8 mouse cellular contexts compared by ENCODE assay signal in genomic region chr4:82466717-82467116, GRCm38 (mm10).
A peak's percentile ranks its signal among the peaks of the same experiment; 100 is the strongest.
DNase-seq lines count a peak whose midpoint lies in the region; ATAC-seq and TF ChIP-seq lines count a peak whose summit lies in the region.

No protein-coding gene starts in this region.

- no peaks in the 10 kb centered on the region for H3K27me3 ChIP-seq in cerebellum, adult 2 months (ENCODE audit: control insufficient read depth, insufficient read depth, low read length)
- no peaks in the 10 kb centered on the region for H3K27me3 ChIP-seq in lung, embryonic 16.5 days (ENCODE audit: control insufficient read depth, insufficient read depth, low read depth, low read length)

- H3K27ac ChIP-seq in gastrocnemius, adult 2 months = peak overlapping the region; percentile 87
- peak overlapping the region; percentile 29; the same call in 1 of the 2 replicates for H3K27ac ChIP-seq in cerebellum, adult 2 months (ENCODE audit: insufficient read depth, low read length)
- H3K27ac ChIP-seq in lung, embryonic 16.5 days (ENCODE audit: low read length) = peak overlapping the region; percentile 83

- no peak for TF ChIP-seq CTCF in gastrocnemius, adult 2 months (IDR thresholded peaks at IDR 0.05)
- TF ChIP-seq CTCF in cerebellum, adult 2 months (IDR thresholded peaks at IDR 0.05; ENCODE audit: borderline replicate concordance, insufficient read depth, low read depth, low read length) = no peak

- no peak for TF ChIP-seq POLR2A in cerebellum, adult 2 months (IDR thresholded peaks at IDR 0.05; ENCODE audit: borderline replicate concordance, insufficient read depth, low read length)

- peaks cover 34% of the 10 kb centered on the region for H3K4me1 ChIP-seq in cerebellum, adult 2 months (ENCODE audit: control insufficient read depth, insufficient read depth, low read length)
- peaks cover 68% of the 10 kb centered on the region for H3K4me1 ChIP-seq in lung, embryonic 16.5 days (replicated peaks; ENCODE audit: control insufficient read depth, insufficient read depth, low read length)

- peak; percentile 70 for DNase-seq in gastrocnemius, adult 2 months
- no peak for DNase-seq in gastrocnemius, postnatal 25 days
- DNase-seq in cerebellum, adult 2 months = peak; percentile 43 to 53
- peak; percentile 58 to 67 for DNase-seq in heart, postnatal 14 days
- DNase-seq in layer of hippocampus, postnatal 25 days (ENCODE audit: extremely low spot score in 1 of 2, low spot score in 1 of 2) = no peak
- no peak for DNase-seq in thymus, postnatal 36 days

- no peak overlapping the region for H3K9ac ChIP-seq in lung, embryonic 16.5 days (ENCODE audit: low read length)

- intact Hi-C loops in gastrocnemius, adult 2 months (cut with DNase I) = no loop called here
- intact Hi-C loops in heart, postnatal 14 days (cut with DNase I) = loop anchor here (5.0 kb wide), 1 partner anchor 36 kb away; no protein-coding TSS in a partner anchor

- H3K4me3 ChIP-seq in gastrocnemius, adult 2 months = peak overlapping the region; percentile 49
- no peak overlapping the region for H3K4me3 ChIP-seq in cerebellum, adult 2 months (replicated peaks; ENCODE audit: insufficient read depth, low read depth, low read length)
- no peak overlapping the region for H3K4me3 ChIP-seq in lung, embryonic 16.5 days (ENCODE audit: low read length)

- H3K4me2 ChIP-seq in lung, embryonic 16.5 days (ENCODE audit: low read depth, low read length) = no peak overlapping the region

- WGBS in cerebellum, adult 2 months = 15% methylated on average over 8 of the region's 8 CpGs
- WGBS in lung, embryonic 16.5 days = 25% methylated on average over 8 of the region's 8 CpGs

- H3K9me3 ChIP-seq in lung, embryonic 16.5 days (ENCODE audit: control insufficient read depth, low read length) = no peaks in the 10 kb centered on the region

- peak; percentile 39 for ATAC-seq in lung, embryonic 16.5 days (ENCODE audit: low read depth)
- ATAC-seq in activated CD4-positive, CD25-positive, alpha-beta regulatory T cell, adult 4 months = no peak

- H3K36me3 ChIP-seq in lung, embryonic 16.5 days (ENCODE audit: control insufficient read depth, insufficient read depth, low read length) = no peaks in the 10 kb centered on the region

Comparison
In these comparisons a context has a peak if more than half of its experiments do, and no peak if none do; other contexts are left out.
1. DNase-seq: peak in gastrocnemius, adult 2 months (single experiment), cerebellum, adult 2 months (2 of 2) and heart, postnatal 14 days (2 of 2); none in gastrocnemius, postnatal 25 days (single experiment), layer of hippocampus, postnatal 25 days (0 of 2) and thymus, postnatal 36 days (0 of 2).
2. H3K27ac ChIP-seq: peak in every context shown above with its lines; median percentile 87 in gastrocnemius, adult 2 months; 83 in lung, embryonic 16.5 days; 29 in cerebellum, adult 2 months.